Mouse (Mus musculus): ENCODE measurements around the gene Otulin.

- TF ChIP-seq POLR2A (IDR thresholded peaks at IDR 0.05; ENCODE audit: extremely low read depth, insufficient read depth, low read length) (no peak), CTCF (IDR thresholded peaks at IDR 0.05; ENCODE audit: low read depth, low read length) (no peak)
Observed at GRCm38 (mm10) chr15:27539745-27540144, 90.7 kb downstream of the Otulin start.

Data from liver, adult 2 months (tissue).